Mouse (Mus musculus) gastrocnemius, postnatal 36 days (tissue): ENCODE data around the gene Hist1h2bn. TPM values are rescaled to one million over a fixed set of nuclear protein-coding genes. Genes with fewer than 3 reads are reported as not detected.
"Not testable (repeated sequence)": the region's sequence is repeated elsewhere in the genome, so short reads cannot be mapped to it uniquely, and the experiment has no call there.

Experiments
- DNase-seq, 2 experiments: peaks; one replicate each; pipeline ENCODE4 v3.0.0; 2022
- intact Hi-C: fragments of 180-260 bp; cut with DNase I; formaldehyde crosslinking; loops from one replicate; pipeline ENCODE4 v1.15.1; 2025
- total RNA-seq, 2 experiments: library from RNA; stranded (reverse); gene quantifications; 2 replicates each; pipeline ENCODE4 v1.2.3; 2021

Gene Hist1h2bn
- total RNA-seq, 2 experiments from 2014 or later: 6.9 to 9.3 TPM

- intact Hi-C loops: loop anchor here (5.0 kb wide), 1 partner anchor 47 kb away; no protein-coding TSS in a partner anchor
- peak; percentile 43 to 55 for DNase-seq
These were observed 25.2 kb downstream of the Hist1h2bn start for GRCm38 (mm10) chr13:21778814-21779766.

GRCm38 (mm10) chr13:21779767-21780731 is 26.1 kb downstream of the Hist1h2bn start, which contains the start of gene Hist1h1b:
Gene Hist1h1b (minus strand): TSS chr13:21780625.
- intact Hi-C loops: loop anchor here (5.0 to 10.0 kb wide), 2 partner anchors 48 to 65 kb away; partner anchors contain the start of genes Hist1h2ai, Hist1h2bl and Hist1h3h

GRCm38 (mm10) chr13:21781021-21781555 is 27.2 kb downstream of the Hist1h2bn start:
- no peak for DNase-seq
- intact Hi-C loops: loop anchor here (10.0 kb wide), 1 partner anchor 66 kb away; the partner anchor contains the start of genes Hist1h2ai, Hist1h2bl and Hist1h3h

More at GRCm38 (mm10) chr13:21779767-21780731, 26.1 kb downstream of the Hist1h2bn start, which contains the start of gene Hist1h1b:
- DNase-seq: peak; percentile 16 to 27

GRCm38 (mm10) chr13:21781639-21782038 is 27.7 kb downstream of the Hist1h2bn start:
- no peak for DNase-seq
- intact Hi-C loops: loop anchor here (10.0 kb wide), 1 partner anchor 67 kb away; the partner anchor contains the start of genes Hist1h2ai, Hist1h2bl and Hist1h3h

- intact Hi-C loops: loop anchor here (10.0 kb wide), 1 partner anchor 68 kb away; the partner anchor contains the start of genes Hist1h2ai, Hist1h2bl and Hist1h3h
- peak in 1 of 2 experiments; percentile 15 for DNase-seq
These were observed 28.7 kb downstream of the Hist1h2bn start for GRCm38 (mm10) chr13:21782361-21783254.

GRCm38 (mm10) chr13:21783255-21783617 is 29.3 kb downstream of the Hist1h2bn start, which contains the start of gene Hist1h3i:
Gene Hist1h3i (minus strand): TSS chr13:21783370.
- DNase-seq: peak in 1 of 2 experiments; percentile 22
- intact Hi-C loops: loop anchor here (10.0 kb wide), 1 partner anchor 68 kb away; the partner anchor contains the start of genes Hist1h2ai, Hist1h2bl and Hist1h3h

- intact Hi-C loops: loop anchor here (10.0 kb wide), 1 partner anchor 69 kb away; the partner anchor contains the start of genes Hist1h2ai, Hist1h2bl and Hist1h3h
- DNase-seq: no peak
These were observed 29.8 kb downstream of the Hist1h2bn start for GRCm38 (mm10) chr13:21783734-21784161.

- DNase-seq: no peak
- intact Hi-C loops: loop anchor here (10.0 kb wide), 1 partner anchor 70 kb away; the partner anchor contains the start of genes Hist1h2ai, Hist1h2bl and Hist1h3h
These were observed 30.4 kb downstream of the Hist1h2bn start for GRCm38 (mm10) chr13:21784311-21784710.

GRCm38 (mm10) chr13:21786189-21786898 is 32.4 kb downstream of the Hist1h2bn start:
- intact Hi-C loops: loop anchor here (10.0 kb wide), 1 partner anchor 72 kb away; the partner anchor contains the start of genes Hist1h2ai, Hist1h2bl and Hist1h3h
- no peak for DNase-seq

- intact Hi-C loops: loop anchor here (10.0 kb wide), 1 partner anchor 72 kb away; the partner anchor contains the start of genes Hist1h2ai, Hist1h2bl and Hist1h3h
- DNase-seq: peak; percentile 62 to 70
These were observed 33.1 kb downstream of the Hist1h2bn start, which contains the start of the genes Hist1h2an and Hist1h2bp for GRCm38 (mm10) chr13:21786899-21787629. Gene Hist1h2an (minus strand): TSS chr13:21787218. Gene Hist1h2bp (plus strand): TSS chr13:21787461.

- no peak for DNase-seq
- intact Hi-C loops: loop anchor here (10.0 kb wide), 1 partner anchor 73 kb away; the partner anchor contains the start of genes Hist1h2ai, Hist1h2bl and Hist1h3h
These were observed 34.1 kb downstream of the Hist1h2bn start for GRCm38 (mm10) chr13:21787760-21788593.

GRCm38 (mm10) chr13:21789925-21790324 is 36.0 kb downstream of the Hist1h2bn start:
- intact Hi-C loops: loop anchor here (10.0 kb wide), 1 partner anchor 75 kb away; the partner anchor contains the start of genes Hist1h2ai, Hist1h2bl and Hist1h3h
- no peak for DNase-seq

- no peak for DNase-seq
- intact Hi-C loops: no loop called here
These were observed 36.8 kb downstream of the Hist1h2bn start for GRCm38 (mm10) chr13:21790601-21791283.

GRCm38 (mm10) chr13:21795584-21795983 is 41.7 kb downstream of the Hist1h2bn start:
- intact Hi-C loops: no loop called here
- no peak for DNase-seq

GRCm38 (mm10) chr13:21797163-21797562 is 43.2 kb downstream of the Hist1h2bn start:
- DNase-seq, intact Hi-C loops: not testable (repeated sequence)
